Mouse (Mus musculus) ES-Bruce4 (cell line): ENCODE results near the gene Tnc.

Source experiments
- CTCF ChIP-seq: IDR thresholded peaks from one replicate; pipeline ENCODE4 v1.8.1; 2011; ENCODE audit warnings: low read depth, low read length
- EP300 ChIP-seq: IDR thresholded peaks from 2 replicates; pipeline ENCODE4 v1.6.1; 2011; ENCODE audit warnings: low read depth, low read length; ENCODE audit not compliant: insufficient read depth
- POLR2A ChIP-seq: IDR thresholded peaks from one replicate; pipeline ENCODE4 v1.8.1; 2011; ENCODE audit warnings: low read length; ENCODE audit not compliant: insufficient read depth

- no peak for TF ChIP-seq CTCF
- TF ChIP-seq POLR2A: no peak
- no peak for TF ChIP-seq EP300
Measured at GRCm38 (mm10) chr4:64037513-64037912, 9.3 kb downstream of the Tnc start.
